Mouse (Mus musculus) erythroblast, embryonic 14.5 days (primary cell): ENCODE results near the gene Adam17. TPM values are rescaled to one million over a fixed set of nuclear protein-coding genes. Genes with fewer than 3 reads are reported as not detected.

Experiments
- H3K27me3 ChIP-seq: 2 replicates; pipeline ENCODE4 v1.6.1; 2012; ENCODE audit warnings: inconsistent platforms; ENCODE audit not compliant: control insufficient read depth
- H3K36me3 ChIP-seq: 2 replicates; pipeline ENCODE4 v1.6.1; 2012; ENCODE audit warnings: mild to moderate bottlenecking, inconsistent platforms; ENCODE audit not compliant: control insufficient read depth
- H3K4me1 ChIP-seq: 2 replicates; pipeline ENCODE4 v1.6.1; 2012; ENCODE audit warnings: inconsistent platforms; ENCODE audit not compliant: control insufficient read depth
- H3K4me3 ChIP-seq: replicated peaks from 2 replicates; pipeline ENCODE3; 2012; ENCODE audit warnings: moderate library complexity, mild to moderate bottlenecking, inconsistent platforms
- H3K9me3 ChIP-seq: 2 replicates; pipeline ENCODE4 v1.6.1; 2012; ENCODE audit warnings: low read length, inconsistent platforms, mixed read lengths; ENCODE audit not compliant: control insufficient read depth
- GATA1 ChIP-seq: IDR thresholded peaks from 2 replicates; pipeline ENCODE4 v1.6.1; 2012; ENCODE audit warnings: low read length, inconsistent platforms, mixed read lengths
- TAL1 ChIP-seq: IDR thresholded peaks from 3 replicates; pipeline ENCODE4 v1.6.1; 2012; ENCODE audit warnings: low read length, inconsistent platforms, mixed read lengths
- polyA plus RNA-seq: library from polyadenylated mRNA; stranded (reverse); fragments of >175 nt; gene quantifications from 2 replicates; pipeline ENCODE4 v1.2.3, GENCODE M21; 2012

Adam17 gene
- polyA plus RNA-seq, 1 experiment, result 0.58 TPM

DNA sequence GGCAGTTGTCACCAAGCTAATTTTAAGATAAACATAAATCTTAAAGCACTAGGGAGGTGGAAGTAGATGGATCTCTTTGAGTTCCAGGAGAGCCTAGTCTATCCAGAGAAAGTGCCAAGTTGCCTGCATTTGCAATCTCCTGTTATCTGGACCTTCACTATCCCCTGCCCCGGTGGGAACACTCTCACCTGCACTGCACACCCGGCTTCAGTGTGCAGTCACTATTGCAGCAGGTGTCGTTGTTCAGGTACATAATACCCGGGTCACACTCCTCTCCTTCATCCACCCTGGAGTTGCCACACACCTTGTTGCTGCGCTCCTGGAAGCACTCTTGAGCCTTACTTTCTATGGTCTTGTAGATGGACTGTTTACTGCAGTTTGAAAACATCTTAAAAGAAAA lies 39.7 kb downstream of the Adam17 start:
- Histone ChIP-seq H3K4me1 (no peaks in the 10 kb centered on the region), H3K9me3 (no peaks in the 10 kb centered on the region), H3K4me3 (no peak overlapping the region), H3K27me3 (no peaks in the 10 kb centered on the region), H3K36me3 (peaks cover 79% of the 10 kb centered on the region)
- no peak for TF ChIP-seq GATA1
- TF ChIP-seq TAL1, result no peak

DNA sequence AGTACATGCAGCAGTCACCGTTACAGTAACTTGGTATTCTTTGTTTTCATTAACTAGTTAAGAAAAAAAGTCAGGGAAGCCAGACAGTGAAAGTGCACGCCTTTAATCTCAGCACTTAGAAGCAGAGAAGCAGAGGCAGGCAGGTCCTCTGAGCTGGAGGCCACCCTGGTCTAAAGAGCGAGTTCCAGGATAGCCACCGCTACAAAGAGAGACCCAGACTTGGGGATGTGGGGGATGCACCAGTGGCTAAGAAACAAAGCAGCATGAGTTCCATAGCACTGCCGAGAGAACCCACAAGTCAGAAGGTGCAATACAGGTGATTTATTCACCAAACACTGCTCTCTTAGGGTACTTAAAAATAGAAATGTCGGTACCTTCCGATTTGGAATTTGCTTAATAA lies 40.4 kb downstream of the Adam17 start:
- Histone ChIP-seq H3K27me3 (no peaks in the 10 kb centered on the region), H3K36me3 (peaks cover 82% of the 10 kb centered on the region), H3K4me3 (no peak overlapping the region), H3K9me3 (no peaks in the 10 kb centered on the region), H3K4me1 (no peaks in the 10 kb centered on the region)
- no peak for TF ChIP-seq GATA1
- no peak for TF ChIP-seq TAL1

DNA sequence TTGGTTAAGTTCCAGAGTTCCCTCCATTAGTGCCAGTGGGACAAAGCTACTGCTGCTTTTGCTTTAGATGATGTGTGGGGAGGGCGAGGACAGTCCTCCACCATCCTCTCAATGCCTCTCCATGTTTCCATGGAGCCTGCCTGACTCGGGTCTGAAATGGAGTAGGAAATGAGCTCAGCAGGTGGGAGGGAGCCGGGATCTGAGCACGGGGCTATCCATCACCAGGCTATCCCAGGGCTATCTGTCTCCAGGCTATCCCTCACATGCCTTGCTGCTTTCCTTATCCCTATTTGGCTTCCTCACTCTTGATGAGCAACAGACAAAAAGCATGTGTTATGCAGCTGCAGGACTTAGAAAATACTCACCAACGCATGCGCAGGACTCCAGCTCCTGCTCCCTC lies 41.7 kb downstream of the Adam17 start:
- Histone ChIP-seq H3K4me1 (no peaks in the 10 kb centered on the region), H3K9me3 (no peaks in the 10 kb centered on the region), H3K36me3 (peaks cover 86% of the 10 kb centered on the region), H3K27me3 (no peaks in the 10 kb centered on the region), H3K4me3 (no peak overlapping the region)
- TF ChIP-seq GATA1 (no peak), TAL1 (no peak)

DNA sequence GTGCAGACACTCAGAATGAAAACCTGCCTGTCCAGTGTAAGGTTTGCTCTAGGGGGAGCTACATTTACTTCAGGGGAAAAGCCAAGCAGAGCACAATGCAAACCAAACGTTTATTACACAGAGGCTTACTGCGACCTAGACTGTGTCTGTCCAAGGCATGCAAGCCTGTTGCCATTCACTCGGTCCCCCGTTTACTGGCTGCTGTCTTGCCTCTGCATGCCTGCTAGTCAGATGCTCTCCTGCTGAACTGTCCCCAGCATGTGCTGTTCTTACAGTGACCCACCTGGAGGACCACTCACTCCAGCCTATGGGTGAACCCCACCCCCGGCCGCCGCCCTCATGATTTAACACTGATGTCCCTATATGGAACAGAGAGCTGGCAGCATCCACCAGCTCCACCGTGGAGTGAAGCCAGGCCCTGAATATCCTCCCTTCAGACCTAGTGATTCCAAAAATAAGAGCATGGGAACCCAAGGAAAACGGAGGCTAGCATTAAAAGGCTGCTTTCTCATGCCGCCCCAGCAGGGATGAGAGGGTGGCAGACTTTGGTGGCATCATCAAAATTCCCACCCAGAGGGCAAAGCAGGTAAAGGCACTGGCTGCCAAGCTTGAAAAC lies 42.4 kb downstream of the Adam17 start:
- H3K4me1 ChIP-seq, result no peaks in the 10 kb centered on the region
- peaks cover 86% of the 10 kb centered on the region for H3K36me3 ChIP-seq
- no peak for TF ChIP-seq GATA1
- TF ChIP-seq TAL1, result no peak

DNA sequence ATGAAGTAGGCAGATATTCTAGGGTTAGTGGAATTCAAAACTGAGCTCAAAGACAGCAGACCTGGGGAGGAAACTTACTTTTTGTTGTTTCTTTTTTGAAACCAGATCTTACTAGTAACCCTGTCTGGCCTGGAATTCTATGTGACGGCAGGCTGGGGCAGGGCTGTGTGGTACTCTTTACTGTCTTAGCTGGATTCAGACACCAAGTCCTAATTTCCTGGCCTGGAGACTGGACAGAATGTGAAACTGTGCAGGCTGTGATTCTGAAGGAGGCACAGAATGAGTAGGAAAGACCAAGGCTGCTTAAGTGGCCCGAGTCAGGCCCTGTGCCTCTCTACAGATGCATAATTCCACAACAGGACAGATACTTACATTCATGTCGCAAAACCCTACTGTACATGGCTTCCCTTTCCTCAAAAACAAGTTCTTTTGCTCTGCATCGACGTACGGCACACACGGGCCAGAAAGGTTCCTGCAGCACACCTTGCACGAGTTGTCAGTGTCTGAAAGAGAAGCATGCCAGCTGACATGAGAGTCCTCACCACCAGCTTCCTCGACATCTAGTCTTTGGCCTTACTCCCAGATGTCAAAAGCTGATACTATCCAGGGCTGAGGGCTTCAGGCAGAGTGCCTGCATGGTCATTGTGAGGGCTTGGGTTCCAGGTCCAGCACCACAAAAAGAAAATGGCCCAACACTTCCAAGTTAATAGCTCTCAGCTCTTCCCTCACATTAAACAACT lies 43.6 kb downstream of the Adam17 start:
- H3K4me3 ChIP-seq, result no peak overlapping the region
- no peaks in the 10 kb centered on the region for H3K9me3 ChIP-seq
- no peak for TF ChIP-seq TAL1
- TF ChIP-seq GATA1, result no peak
- no peaks in the 10 kb centered on the region for H3K4me1 ChIP-seq
- H3K36me3 ChIP-seq, result peaks cover 90% of the 10 kb centered on the region
- H3K27me3 ChIP-seq, result no peaks in the 10 kb centered on the region

More for the DNA sequence above, 42.4 kb downstream of the Adam17 start:
- Histone ChIP-seq H3K4me3 (no peak overlapping the region), H3K27me3 (no peaks in the 10 kb centered on the region), H3K9me3 (no peaks in the 10 kb centered on the region)

DNA sequence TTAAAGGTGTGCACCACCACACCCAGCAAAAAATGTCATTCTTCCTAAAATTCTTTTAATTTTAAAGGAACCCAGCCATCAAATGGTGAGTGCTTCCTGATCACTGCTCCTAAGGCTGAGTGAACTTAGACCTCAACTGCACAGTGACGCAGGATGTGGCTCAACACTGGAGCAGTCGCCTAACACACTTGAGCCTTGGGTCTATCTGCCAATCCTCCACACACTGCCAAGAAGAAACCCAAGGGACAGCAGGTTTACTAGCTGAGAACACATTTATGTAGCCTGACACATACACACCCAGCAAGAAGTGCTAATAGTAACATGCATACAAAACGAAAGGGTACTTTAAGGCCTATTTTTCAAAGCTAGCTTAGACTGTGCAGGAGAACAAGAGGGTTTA lies 47.1 kb downstream of the Adam17 start:
- Histone ChIP-seq H3K27me3 (no peaks in the 10 kb centered on the region), H3K36me3 (peaks cover 87% of the 10 kb centered on the region), H3K4me3 (no peak overlapping the region), H3K4me1 (no peaks in the 10 kb centered on the region; the same call in 1 of the 2 replicates), H3K9me3 (no peaks in the 10 kb centered on the region)
- TF ChIP-seq TAL1, result no peak; the same call in 2 of the 3 replicates
- no peak for TF ChIP-seq GATA1

DNA sequence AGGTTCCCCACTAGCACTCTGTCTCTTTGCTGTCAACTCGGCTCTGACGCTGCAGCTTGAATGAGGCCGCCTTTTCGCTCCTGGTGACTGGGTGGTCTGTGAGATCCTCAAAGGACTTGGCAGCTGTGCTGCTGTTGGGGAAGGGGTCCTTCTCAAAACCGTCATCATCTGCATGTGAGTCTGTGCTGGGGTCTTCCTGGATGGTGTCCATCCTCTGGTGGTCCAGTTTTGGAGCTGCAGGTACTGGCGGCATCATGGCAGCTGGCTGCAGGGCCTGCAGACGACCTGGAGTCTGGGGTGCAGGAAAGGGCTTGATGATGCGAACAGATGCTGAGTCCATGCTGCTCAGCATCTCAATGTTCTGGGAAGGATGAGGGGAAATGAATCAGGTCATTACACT lies 48.2 kb downstream of the Adam17 start:
- TF ChIP-seq TAL1 (no peak), GATA1 (no peak)
- Histone ChIP-seq H3K27me3 (no peaks in the 10 kb centered on the region), H3K9me3 (no peaks in the 10 kb centered on the region), H3K4me3 (no peak overlapping the region), H3K36me3 (peaks cover 89% of the 10 kb centered on the region), H3K4me1 (no peaks in the 10 kb centered on the region; the same call in 1 of the 2 replicates)

DNA sequence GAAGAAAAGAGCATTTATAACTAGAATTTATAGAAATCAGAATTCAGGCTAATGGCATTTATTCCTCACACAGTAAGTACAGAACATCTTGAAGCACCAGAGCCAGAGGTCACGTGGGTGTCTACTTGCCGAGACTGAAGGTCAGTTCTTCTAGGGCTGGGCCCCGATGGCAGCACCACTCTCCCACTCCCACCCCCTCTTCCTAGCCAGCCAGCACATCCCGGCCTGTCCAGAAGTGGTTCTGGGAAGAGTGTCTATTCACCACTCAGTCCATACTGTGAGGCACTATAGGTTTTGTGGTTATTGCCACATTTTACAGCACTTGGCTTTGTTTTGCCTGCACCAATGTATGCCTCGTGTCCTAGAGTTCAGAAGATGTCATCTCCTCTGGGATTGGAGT lies 49.3 kb downstream of the Adam17 start:
- Histone ChIP-seq H3K27me3 (no peaks in the 10 kb centered on the region), H3K4me1 (no peaks in the 10 kb centered on the region; the same call in 1 of the 2 replicates), H3K4me3 (no peak overlapping the region), H3K9me3 (no peaks in the 10 kb centered on the region), H3K36me3 (peaks cover 87% of the 10 kb centered on the region)
- TF ChIP-seq TAL1 (no peak), GATA1 (no peak)

DNA sequence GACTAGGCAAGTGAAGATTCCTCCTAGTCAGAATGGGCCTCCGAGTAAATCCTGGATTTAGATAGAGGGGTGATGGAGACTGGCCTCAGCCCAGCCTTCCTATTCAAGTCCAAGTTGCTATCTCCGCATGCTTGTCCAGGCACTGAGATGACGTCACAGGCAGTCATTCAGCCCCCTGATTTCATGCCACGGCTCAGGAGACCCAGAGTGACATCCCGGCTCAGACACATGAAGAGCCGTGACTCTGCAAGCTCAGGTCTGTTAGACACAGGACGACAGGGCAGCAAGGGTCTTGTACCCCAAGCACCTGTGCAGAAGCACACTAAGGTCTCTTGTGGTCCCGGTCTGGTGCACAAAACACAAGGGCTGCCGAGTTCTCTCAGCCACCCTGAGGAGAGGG lies 50.6 kb downstream of the Adam17 start:
- Histone ChIP-seq H3K27me3 (no peaks in the 10 kb centered on the region), H3K36me3 (peaks cover 84% of the 10 kb centered on the region), H3K4me3 (no peak overlapping the region), H3K4me1 (no peaks in the 10 kb centered on the region; the same call in 1 of the 2 replicates), H3K9me3 (no peaks in the 10 kb centered on the region)
- no peak for TF ChIP-seq GATA1
